Mouse (Mus musculus) retina, adult 2 months (tissue): ENCODE measurements around the gene Meis1.

Experiments
- DNase-seq: peaks from one replicate; pipeline ENCODE4 v3.0.0-alpha.2; 2012; ENCODE audit warnings: low read depth, low spot score

The Meis1 gene

DNA sequence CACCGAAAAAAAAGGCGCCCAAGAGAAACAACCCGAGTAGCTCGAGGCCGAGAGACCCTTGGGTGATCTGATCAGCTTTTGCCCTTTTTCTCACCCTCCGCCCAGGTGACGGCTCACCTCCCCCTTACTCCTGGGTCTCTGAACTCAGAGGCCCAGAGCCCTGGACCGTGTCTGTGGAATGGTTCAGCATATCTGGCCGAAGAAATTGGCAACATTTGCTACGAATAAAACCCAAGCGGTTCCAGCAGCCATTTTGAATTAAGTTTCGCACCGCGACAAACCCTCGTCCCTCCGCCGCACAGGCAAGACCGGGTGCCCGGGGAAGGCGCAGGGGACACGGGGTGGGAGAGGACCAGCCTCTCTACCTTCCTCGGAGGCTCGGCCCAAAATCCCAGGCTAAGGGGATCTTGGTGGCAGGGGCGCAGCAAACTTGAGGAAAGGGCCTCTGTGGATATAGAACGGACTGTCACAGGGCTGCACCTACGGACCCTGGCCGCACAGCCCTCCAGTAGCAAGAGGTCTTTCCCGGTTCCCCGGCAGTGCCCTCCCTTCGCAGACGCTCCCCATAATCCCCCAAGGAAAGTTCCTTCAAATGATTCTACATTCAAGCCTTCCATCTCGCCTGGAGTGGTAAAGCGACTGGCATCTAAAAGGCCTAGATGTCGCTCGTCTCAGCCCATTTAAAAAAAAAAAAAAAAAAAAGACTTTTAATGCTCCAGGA, 4.2 kb downstream of the Meis1 start:
- no peak for DNase-seq

DNA sequence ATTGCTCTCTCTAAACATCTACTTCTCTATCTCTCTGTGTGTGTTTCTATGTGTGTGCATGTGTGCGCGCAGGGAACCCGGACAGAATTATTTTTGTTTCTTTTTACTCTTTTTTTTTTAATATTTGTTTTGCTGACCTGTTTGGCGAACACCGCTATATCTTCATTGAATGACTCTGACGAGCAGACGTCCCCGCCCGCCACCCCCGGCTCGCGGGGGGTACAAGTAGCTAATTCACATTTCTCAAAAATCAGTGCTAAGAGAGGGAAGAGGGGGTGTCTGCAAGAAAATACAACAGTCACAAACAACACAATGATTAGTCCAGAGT, 4.7 kb downstream of the Meis1 start:
- no peak for DNase-seq

DNA sequence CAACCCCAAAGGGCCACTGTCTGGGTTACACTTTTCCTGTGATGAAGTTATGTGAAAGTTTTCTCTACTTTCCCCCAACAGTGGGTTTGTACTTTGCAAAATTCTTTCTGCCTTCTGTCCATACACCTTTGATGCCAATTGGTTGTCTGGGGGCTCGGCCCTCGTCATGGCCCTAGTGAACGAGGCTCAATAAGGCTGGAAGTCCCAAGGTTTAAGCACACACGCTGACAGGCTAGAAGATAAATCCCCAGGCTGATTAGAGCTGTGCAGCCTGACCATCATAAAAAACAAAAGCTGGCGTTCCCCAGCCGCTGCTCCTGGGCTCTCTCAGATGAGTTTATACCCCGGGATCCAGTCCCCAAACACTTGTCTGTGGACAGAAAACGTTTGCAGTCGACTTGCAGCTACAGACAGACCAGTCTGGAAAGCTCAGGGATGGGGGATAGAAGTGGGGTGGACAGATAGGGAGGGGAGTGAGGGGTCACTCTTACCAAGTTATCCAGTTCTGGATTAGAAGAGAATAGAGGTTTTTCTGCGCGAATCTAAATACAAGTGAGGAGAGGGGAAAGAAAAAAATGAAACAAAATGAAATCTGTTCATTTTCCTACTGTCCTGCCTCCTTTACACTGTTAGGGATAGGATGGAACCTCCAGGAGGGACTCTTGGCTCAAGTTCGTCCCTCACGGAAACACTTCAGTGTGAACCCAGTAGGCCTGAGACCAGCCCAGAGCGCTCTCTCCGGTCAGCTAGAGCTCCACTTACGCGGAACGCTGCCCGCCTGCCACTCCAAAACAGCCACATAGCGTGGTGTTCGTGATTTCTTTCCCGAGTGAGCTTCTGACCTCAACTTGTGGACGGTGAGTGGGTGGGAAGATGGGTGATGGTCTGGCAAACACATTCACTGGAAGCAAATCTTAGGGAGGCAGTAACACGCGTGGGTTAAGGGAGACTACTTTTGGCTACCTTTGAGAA, 5.4 kb downstream of the Meis1 start:
- no peak for DNase-seq

DNA sequence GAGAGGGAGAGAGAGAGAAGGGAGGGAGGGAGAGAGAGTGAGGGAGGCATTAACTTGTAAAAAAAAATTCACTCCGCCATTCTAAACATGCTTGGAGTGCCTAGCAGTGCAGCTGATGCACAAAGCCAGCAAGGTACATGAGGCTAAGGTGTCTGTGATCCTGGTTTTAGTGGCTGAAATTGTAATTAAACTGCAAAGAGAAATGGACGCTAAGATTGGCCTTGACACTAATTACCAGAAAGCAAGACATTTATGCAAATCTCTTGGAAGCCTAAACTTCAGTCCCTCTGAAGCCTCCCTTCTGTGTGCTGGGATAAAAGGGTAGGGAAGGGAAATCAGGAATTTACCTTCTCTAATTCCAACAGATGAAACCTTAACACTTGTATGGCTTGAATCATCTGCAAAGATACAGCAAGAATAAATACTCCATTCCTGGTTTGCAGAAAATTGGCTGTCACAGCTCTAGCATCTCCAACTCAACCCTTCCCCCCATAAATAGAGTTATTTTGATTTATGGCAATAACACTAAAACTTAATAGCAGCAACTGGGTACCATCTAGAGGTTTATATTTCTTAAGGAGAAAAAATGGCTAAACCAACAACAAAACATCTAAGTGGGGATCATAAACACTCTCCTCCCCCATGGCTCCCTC, 6.2 kb downstream of the Meis1 start:
- DNase-seq = no peak

DNA sequence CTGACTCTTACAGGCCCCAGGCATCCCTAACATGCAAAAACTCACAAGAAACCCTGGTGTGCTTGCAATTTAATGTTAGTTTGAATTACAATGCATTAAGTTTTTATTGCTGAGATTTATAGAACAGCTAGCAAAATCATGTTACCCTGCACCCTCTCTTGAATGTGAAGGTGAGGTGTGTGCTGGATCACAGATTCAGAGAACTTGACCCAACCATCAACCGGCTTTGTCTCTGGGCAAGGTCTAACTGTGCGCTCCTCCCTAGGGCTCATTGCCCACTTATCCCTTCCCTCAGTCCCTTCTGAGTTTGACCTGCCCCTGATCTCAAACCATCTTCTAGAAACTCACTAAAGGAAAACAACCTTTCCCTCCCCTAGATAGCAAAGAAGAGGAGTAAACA, 6.8 kb downstream of the Meis1 start:
- no peak for DNase-seq

DNA sequence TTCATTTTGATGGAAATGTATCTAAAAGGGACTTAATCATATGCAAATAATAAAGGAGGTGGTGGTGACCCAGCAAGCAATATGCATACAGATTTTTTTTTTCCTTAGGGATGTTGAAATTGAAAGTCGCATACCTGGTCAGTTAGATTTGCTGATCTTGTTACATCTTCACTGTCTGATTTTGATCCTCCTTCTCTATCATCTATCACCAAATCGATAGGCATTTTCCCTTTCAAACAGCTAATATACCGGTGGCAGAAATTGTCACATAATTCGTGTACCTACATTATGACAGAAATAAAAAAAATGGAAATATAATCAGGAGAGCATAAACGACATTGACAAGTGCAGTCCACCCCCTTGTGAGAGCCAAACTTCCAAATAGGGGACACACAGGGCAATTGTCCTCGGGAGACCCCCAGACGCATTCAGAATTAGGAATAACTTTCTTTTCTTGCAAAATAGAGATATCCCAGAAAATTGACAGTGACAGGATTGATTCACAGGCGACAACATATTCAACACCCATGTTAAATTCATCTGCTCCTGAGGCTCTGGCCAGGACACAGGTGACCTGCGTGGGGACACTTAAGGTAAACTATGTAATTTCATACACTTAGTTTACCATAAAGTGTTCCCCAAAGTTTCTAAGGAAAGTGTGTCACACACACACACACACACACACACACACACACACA, 7.5 kb downstream of the Meis1 start:
- no peak for DNase-seq

DNA sequence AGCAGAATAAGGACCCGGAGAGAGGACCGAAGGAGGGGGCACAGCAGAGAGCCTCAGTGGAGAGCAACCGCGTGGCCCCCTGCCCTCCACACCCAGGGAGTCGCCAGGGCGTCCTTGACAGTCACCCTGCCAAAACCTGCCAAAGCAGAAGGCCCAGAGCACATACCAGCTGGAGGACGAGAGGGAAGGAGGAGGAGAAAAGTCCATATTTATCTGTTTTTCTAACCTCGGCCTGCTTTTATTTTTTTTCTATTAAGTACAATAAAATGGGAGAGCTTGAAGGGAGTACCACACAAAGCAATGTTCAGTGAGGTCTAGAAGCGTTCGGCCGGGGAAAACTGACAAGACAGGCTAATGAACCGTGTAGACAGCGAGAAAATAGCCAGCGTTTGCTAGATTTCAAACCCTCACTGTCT, 8.4 kb downstream of the Meis1 start:
- no peak for DNase-seq

DNA sequence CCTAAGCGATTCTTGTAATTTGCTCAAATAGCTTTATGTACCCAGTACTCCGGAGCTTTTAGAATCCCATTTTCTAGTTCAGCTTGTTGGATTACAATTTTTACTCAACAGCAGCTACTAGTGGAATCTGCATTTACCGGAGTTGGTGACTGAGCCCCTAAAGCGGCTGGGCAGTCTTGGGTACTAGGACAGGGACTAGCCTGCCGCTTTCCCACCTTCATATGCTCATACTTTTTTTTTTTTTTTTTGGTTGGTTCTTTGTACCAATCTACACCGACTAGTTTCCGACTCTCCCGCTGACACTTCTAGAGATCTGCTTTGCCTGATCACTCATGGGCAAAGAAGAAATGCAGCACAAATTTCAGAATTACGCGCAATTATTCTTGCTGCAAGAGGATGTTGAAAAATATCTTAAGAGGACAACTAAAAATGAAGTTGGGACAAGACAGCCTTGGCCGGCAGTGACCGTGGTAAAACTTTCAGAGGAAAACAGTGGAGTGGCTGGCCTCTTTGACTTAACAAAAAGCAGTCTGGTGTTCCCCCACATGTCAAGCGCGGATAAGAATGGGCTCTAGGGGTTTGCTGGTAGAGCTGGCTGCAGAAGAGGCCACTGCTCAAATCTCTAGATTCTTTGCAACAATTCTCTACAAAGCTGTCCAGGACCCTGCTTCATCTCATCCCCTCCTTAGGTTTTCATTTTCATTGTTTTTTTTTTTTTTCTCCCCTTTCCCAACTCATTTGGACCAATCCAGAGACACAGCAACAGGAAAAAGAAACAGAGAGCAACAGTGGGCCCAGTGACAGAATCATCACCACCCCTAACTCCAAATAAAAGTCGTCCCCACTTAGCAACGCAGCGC, 9.0 kb downstream of the Meis1 start:
- no peak for DNase-seq

DNA sequence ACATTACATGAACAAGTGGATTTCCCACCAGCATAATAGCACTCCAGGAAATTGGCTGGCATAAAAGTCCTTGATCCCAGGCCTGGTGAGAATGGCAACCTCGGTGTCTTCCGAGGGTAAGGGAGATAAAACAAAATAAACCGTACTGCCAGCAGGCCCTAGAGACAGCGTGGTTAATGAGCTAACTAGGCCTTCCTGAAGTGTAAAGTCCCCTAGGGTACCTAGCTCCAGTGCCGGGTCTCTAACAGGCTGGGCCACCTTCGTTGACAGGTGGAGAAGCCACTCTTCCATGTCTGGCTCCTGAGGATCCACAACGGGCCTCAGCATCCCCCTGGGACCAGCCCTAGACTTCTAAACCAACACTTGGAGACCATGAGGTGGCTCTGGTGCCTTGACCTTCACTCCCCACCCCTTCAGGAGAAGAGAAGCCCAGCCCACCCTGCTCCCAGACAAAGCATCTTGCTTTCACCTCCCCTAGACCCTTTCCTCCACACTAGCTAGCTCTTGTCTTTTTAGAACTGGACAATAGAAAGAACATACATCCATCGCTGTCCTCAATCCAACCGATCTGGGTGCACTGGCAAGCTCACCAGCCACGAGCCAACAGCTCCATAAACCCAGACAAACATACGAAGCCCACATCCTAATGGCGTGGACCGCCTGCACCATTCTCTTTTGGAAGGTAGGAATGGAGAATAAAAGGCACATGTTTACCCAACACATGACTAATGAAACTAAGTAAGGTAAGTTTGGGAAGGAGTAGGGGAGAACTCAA, 10.0 kb downstream of the Meis1 start:
- no peak for DNase-seq

DNA sequence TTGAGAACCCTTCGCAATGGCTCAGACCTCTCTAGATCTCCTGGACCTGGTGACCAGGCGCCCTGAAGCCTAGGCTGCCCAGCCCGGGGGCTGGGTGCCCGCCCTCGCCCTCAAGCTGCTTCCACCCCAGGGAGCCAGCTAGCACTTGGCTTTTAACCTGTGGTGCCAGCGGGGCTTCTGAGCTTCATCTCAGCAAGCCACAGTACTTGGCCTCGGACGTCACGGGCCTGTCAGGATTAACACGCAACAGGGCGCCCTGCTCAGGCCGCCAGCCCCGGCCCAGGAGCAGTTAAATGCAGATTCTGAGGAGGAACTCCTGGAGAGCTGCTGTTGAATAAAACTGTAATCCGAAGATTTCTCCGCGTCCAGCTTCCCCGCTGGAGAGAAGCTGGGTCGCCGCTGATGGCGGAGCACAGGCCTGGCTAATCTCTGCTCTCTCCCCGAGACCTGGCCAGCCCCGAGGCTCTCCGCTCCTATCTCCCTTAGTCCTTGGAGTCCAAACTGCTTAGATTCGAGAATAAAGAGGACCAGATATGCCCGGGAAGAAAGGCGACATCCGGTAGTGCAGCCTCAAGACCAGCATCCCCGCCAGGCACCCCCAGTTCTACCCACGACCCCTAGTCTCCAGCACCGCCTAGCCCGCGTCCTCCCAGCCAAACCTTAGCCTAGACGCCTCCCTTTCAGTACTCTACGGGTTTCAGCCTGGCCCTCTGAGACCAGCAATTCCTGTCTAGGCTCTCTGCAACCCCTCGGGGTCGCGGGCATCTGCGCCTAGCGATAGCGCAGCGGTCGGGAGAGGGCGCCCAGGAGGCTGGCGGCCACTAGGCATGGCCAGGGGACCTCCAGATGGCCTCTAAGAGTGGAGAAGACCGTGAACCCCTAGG, 11.0 kb downstream of the Meis1 start:
- no peak for DNase-seq

DNA sequence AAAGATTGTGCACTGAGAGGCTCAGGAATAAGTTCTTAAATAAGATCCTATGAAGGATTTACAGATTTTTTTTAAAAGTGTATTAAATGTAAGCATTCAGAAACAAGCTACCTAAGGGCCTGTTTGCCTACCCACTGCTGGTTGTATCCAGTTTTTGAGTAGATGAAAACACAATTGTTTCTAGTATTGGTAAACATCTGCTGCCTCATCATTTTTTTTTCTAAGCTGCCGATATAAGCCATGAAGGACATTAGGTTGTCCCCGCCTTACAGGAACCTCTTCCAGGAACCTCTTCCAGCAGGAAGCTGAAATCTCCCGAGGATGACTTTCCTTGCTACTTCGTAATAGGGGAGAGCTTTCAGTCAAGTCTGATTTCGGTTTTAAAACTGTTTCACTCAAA, 11.7 kb downstream of the Meis1 start:
- DNase-seq = no peak

DNA sequence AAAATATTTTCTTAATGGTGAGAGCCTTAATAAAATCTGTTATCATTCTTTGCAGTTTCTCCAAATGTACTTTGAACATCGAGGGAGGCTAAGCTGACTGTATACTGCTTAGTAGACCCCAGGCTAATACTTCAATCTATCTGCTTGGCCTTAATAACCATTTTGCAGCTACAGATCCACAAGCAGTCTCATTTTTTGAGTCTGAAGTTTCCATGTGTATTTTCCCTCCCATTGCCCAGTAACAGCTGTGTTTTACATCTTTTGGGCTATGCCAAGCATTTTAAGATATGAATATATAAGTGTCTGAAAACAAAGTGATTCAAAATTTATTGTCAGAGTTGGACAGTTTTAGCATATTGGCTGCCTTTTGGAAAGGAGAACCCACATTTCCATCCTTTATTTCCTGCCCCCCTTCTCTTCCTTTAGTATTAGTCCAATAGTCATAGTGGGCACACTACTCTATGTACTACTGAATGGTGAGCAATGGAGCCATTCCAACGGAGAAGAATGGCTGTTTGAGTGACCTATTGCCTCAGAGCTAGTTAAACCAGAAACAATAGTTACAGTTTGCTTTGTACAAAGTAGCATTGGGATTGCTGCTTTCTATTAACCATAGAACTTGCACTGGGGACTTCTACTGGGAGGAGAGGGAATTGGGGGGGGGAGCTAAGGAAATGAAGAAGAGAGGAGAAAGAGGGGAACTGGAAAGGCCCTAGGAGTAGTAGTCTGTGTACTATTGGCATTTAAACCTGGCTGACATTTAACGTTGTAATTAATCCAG, 12.7 kb downstream of the Meis1 start:
- DNase-seq = no peak

DNA sequence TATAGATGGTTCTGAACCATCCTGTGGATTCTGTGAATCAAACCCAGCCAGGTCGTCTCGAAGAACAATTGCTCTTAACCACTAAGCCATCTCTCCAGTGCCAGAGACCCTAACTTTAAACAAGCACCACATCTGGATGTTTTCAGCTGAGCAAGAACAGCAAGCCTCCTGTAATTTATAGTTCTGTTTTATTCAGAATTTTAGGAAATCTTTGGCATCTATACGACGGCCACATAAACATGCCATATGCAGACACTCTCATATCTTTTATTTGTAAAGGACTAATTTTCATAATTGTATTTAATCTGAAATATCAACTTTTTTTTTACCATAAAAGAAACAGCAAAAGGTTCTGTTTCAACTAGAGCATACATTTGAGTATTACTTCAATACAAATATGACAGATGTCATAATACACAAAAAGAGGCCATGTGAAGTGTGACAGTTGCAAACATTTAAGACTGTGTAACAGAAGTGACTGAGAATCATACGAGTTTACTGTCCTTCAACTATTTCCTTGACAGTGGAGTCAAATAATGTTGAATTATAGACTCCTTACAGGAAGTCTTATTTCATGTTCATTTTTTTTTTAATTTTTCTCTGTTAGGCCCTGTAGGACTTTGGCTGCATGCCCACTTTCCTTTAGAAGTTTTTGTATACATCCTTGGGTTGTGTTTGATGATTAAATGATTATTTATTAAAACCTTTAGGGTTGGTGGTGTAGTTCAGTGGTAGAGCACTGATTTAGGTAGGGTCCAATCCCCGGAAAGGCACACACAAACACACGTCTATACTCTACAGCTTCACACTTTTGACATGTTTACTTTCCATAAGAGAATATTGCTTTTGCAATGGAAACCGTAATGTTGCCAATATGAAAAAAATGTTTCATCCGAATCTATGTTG, 13.5 kb downstream of the Meis1 start:
- DNase-seq = no peak

DNA sequence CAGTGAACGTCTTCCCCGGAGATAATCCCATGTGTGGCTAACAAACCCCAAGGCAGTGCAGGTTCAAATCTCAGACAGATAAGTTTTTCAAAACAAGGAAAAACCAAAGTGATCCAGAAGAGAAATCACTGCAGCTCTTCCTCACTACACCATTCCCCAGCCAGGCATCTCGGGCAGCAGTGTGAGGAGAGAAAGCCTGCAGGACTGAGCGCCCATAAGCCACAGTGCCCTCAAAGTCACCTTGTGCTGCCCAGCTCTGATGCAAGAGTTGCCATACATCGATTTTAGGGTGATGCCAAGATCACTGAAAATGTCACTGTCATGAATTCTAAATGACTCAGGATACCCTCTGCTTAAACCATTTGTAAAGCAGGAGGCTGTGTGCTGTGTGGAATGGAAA, 15.7 kb downstream of the Meis1 start:
- no peak for DNase-seq

DNA sequence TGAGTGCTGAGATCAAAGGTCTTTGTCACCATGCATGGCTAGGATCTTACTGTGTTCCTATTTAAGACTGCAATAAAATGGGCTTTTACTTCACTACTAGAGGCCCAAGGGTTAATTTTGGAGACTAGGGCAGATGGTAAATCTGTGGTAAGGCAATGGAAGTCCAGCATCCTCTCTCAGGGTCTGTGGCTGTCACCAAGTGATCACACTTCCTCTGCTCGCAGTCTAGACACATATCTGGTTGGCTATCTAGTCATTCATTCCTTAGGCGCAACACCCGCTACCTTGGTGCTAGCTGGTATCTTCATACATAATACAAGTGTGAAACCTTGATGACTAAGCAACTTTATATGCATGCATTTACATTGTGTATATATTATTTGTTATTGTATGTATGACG, 22.0 kb downstream of the Meis1 start:
- DNase-seq = no peak

DNA sequence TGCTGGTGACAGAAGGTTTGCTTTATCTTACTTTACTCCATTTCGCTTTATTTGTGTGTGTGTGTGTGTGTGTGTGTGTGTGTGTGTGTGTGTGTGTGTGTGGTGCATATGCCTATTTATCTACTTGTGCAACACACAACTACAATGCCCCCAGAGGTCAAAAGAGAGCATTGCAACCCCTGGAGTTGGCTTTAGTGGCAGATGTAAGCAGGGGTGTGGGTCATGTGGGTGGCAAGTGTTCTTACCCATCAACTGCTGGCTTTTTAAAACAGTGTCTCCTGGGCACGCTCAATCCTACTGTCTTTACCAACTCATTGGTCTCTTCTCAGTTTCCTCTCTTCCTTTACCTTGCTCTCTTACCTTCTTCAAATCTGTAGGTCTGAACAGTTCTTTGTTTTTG, 22.5 kb downstream of the Meis1 start:
- no peak for DNase-seq

DNA sequence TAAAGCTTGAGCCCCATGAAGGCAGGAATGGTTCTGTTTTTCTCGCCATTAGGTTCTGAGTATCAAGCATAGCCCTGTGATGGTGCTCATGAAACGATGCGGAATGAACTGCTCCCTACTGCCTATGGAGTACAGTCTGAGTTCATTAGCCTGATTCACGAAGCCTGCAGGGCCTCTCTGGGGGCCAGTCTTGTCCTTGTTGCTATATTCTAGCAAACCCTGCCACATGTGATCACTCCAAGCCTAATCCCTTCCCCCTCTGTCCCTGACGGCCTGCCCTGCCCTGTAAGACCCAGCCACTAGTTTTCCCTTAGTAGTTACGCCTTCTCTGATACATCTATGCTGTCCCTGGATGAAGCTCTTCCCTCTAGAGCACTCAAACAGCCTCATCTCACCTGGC, 26.0 kb downstream of the Meis1 start:
- no peak for DNase-seq
